Mouse (Mus musculus): Measurements from ENCODE around the gene Txk. TPM values are rescaled to one million over a fixed set of nuclear protein-coding genes. Genes with fewer than 3 reads are reported as not detected.

Gene Txk
- polyA plus RNA-seq, 1 experiment from 2014 or later: not detected

DNA sequence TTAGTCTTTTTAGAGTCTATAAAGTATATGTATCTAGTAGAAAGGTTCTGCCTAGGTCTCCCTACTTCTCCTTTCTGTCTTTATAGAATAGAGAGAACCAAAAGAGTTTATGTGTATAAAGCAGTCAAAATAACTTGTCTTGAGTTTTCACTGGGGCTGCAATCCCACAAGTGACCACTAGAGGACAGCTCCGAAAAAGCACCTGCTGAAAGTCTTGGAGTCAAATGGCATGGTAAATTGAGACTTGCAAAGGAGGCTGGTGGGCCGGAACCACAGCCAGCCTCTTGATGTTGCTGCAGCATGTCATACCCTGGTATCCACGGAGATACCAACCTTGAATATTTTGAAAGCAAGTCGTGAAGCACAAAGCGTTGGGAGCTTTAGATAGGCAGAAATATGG, 87.3 kb downstream of the Txk start:
- Histone ChIP-seq H3K27me3 (ENCODE audit: control insufficient read depth, insufficient read depth, low read length) (no peaks in the 10 kb centered on the region), H3K27ac (ENCODE audit: low read depth, low read length) (no peak overlapping the region), H3K9ac (ENCODE audit: low read depth, low read length) (no peak overlapping the region), H3K36me3 (ENCODE audit: control insufficient read depth, insufficient read depth, low read length) (no peaks in the 10 kb centered on the region), H3K4me3 (ENCODE audit: low read length) (no peak overlapping the region), H3K4me1 (ENCODE audit: control insufficient read depth, insufficient read depth, low read length) (no peaks in the 10 kb centered on the region), H3K4me2 (replicated peaks; ENCODE audit: low read depth, low read length) (no peak overlapping the region), H3K9me3 (ENCODE audit: control insufficient read depth, low read length) (no peaks in the 10 kb centered on the region)
- peak; percentile 72; the same call in 1 of the 2 replicates for ATAC-seq (ENCODE audit: low FRiP score, low TSS enrichment)
- WGBS: 23% methylated on average over 5 of the region's 5 CpGs

GRCm38 (mm10) chr5:72664854-72665253, 87.7 kb downstream of the Txk start:
- 55% methylated on average over 3 of the region's 3 CpGs for WGBS

GRCm38 (mm10) chr5:72664126-72664525, 88.5 kb downstream of the Txk start:
- ATAC-seq (ENCODE audit: low FRiP score, low TSS enrichment): no peak
- H3K36me3 ChIP-seq (ENCODE audit: control insufficient read depth, insufficient read depth, low read length): no peaks in the 10 kb centered on the region
- H3K27ac ChIP-seq (ENCODE audit: low read depth, low read length): no peak overlapping the region

More at GRCm38 (mm10) chr5:72664854-72665253, 87.7 kb downstream of the Txk start:
- H3K4me2 ChIP-seq (replicated peaks; ENCODE audit: low read depth, low read length): no peak overlapping the region
- H3K4me3 ChIP-seq (ENCODE audit: low read length): no peak overlapping the region
- no peaks in the 10 kb centered on the region for H3K4me1 ChIP-seq (ENCODE audit: control insufficient read depth, insufficient read depth, low read length)
- H3K9ac ChIP-seq (ENCODE audit: low read depth, low read length): no peak overlapping the region
- H3K9me3 ChIP-seq (ENCODE audit: control insufficient read depth, low read length): no peaks in the 10 kb centered on the region
- no peaks in the 10 kb centered on the region for H3K36me3 ChIP-seq (ENCODE audit: control insufficient read depth, insufficient read depth, low read length)
- no peak overlapping the region for H3K27ac ChIP-seq (ENCODE audit: low read depth, low read length)
- no peaks in the 10 kb centered on the region for H3K27me3 ChIP-seq (ENCODE audit: control insufficient read depth, insufficient read depth, low read length)
- ATAC-seq (ENCODE audit: low FRiP score, low TSS enrichment): no peak

DNA sequence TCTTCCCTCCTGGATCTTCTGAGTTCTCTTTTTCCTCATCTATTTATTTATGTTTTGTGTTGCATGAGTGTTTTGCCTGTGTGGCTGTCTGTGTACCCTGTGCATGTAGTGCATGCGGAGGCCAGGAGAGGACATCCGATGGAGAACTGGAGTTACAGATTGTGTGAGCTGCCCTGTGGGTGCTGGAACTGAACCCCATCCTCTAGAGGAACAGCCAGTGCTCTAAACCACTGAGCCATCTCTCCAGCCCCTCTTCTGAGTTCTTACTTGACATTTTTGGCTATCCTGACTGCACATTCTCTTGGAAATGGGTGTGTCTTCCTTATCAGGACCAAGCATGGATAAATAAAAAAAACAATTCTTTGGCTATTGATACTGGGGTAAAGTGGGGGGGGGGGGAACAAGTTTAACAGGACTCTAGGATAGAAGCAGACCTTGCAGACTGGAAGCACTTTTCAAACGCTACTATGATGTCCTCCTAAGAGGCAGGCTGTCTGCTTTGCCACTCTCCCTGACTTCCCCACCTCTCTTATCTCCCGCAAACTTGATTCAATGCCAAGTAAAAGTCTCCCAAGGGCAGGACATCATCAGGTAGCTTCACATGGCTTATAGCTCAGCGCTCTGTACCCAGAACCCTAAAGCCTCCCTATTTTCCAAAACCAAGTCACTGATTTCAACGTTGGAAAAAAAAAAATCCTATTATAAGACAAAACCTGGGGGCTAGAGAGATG, 91.4 kb downstream of the Txk start:
- Histone ChIP-seq H3K4me2 (replicated peaks; ENCODE audit: low read depth, low read length) (no peak overlapping the region), H3K4me1 (ENCODE audit: control insufficient read depth, insufficient read depth, low read length) (0 out of 2 replicates have a peak, but pooled peaks cover 2% of the 10 kb centered on the region), H3K4me3 (ENCODE audit: low read length) (no peak overlapping the region), H3K36me3 (ENCODE audit: control insufficient read depth, insufficient read depth, low read length) (no peaks in the 10 kb centered on the region), H3K27me3 (ENCODE audit: control insufficient read depth, insufficient read depth, low read length) (no peaks in the 10 kb centered on the region), H3K9ac (ENCODE audit: low read depth, low read length) (no peak overlapping the region), H3K27ac (ENCODE audit: low read depth, low read length) (no peak overlapping the region), H3K9me3 (ENCODE audit: control insufficient read depth, low read length) (no peaks in the 10 kb centered on the region)
- no peak for ATAC-seq (ENCODE audit: low FRiP score, low TSS enrichment)
- 90% methylated on average over 6 of the region's 6 CpGs for WGBS

More at GRCm38 (mm10) chr5:72664126-72664525, 88.5 kb downstream of the Txk start:
- no peak overlapping the region for H3K4me2 ChIP-seq (replicated peaks; ENCODE audit: low read depth, low read length)
- no peaks in the 10 kb centered on the region for H3K4me1 ChIP-seq (ENCODE audit: control insufficient read depth, insufficient read depth, low read length)
- no peak overlapping the region for H3K4me3 ChIP-seq (ENCODE audit: low read length)
- H3K9me3 ChIP-seq (ENCODE audit: control insufficient read depth, low read length): no peaks in the 10 kb centered on the region
- no peaks in the 10 kb centered on the region for H3K27me3 ChIP-seq (ENCODE audit: control insufficient read depth, insufficient read depth, low read length)
- 81% methylated on average over 5 of the region's 5 CpGs for WGBS
- no peak overlapping the region for H3K9ac ChIP-seq (ENCODE audit: low read depth, low read length)

DNA sequence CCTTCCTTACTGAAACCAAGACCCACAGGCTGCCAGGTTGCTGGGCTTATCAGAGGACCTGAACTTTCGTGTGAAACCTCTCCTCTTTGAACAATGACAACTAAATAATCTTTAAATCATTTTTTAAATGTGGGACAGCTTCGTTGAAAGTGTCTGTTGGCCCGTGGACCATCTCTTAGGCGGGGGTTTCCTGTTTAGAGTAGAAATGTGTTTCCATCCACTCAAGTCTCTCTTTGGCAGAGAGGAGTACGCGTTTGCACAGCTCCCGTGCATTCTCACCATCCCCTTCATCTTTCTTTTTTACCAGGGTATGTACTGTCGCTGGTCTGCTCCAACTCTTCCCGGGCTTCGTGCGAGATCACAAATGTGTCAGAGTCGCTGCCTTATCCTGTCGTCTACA, 94.2 kb downstream of the Txk start:
- Histone ChIP-seq H3K4me3 (ENCODE audit: low read length) (no peak overlapping the region), H3K4me1 (ENCODE audit: control insufficient read depth, insufficient read depth, low read length) (0 out of 2 replicates have a peak, but pooled peaks cover 4% of the 10 kb centered on the region), H3K27ac (ENCODE audit: low read depth, low read length) (no peak overlapping the region), H3K4me2 (replicated peaks; ENCODE audit: low read depth, low read length) (no peak overlapping the region), H3K27me3 (ENCODE audit: control insufficient read depth, insufficient read depth, low read length) (no peaks in the 10 kb centered on the region), H3K9ac (ENCODE audit: low read depth, low read length) (no peak overlapping the region), H3K36me3 (ENCODE audit: control insufficient read depth, insufficient read depth, low read length) (no peaks in the 10 kb centered on the region), H3K9me3 (ENCODE audit: control insufficient read depth, low read length) (no peaks in the 10 kb centered on the region)
- ATAC-seq (ENCODE audit: low FRiP score, low TSS enrichment): no peak
- 82% methylated on average over 13 of the region's 13 CpGs for WGBS

GRCm38 (mm10) chr5:72656270-72656791, 96.2 kb downstream of the Txk start:
- peak; percentile 39 for ATAC-seq (ENCODE audit: low FRiP score, low TSS enrichment)
- WGBS: 7% methylated on average over 7 of the region's 7 CpGs
- H3K36me3 ChIP-seq (ENCODE audit: control insufficient read depth, insufficient read depth, low read length): no peaks in the 10 kb centered on the region
- H3K4me2 ChIP-seq (replicated peaks; ENCODE audit: low read depth, low read length): no peak overlapping the region; the same call in 1 of the 2 replicates
- H3K27ac ChIP-seq (ENCODE audit: low read depth, low read length): 0 out of 2 replicates have a peak overlapping the region, but pooled peaks have one; percentile 19
- H3K27me3 ChIP-seq (ENCODE audit: control insufficient read depth, insufficient read depth, low read length): no peaks in the 10 kb centered on the region
- H3K9ac ChIP-seq (ENCODE audit: low read depth, low read length): no peak overlapping the region
- no peak overlapping the region for H3K4me3 ChIP-seq (ENCODE audit: low read length)
- H3K9me3 ChIP-seq (ENCODE audit: control insufficient read depth, low read length): no peaks in the 10 kb centered on the region
- H3K4me1 ChIP-seq (ENCODE audit: control insufficient read depth, insufficient read depth, low read length): 0 out of 2 replicates have a peak, but pooled peaks cover 4% of the 10 kb centered on the region

GRCm38 (mm10) chr5:72653068-72653674, 99.4 kb downstream of the Txk start:
- H3K36me3 ChIP-seq (ENCODE audit: control insufficient read depth, insufficient read depth, low read length): no peaks in the 10 kb centered on the region
- H3K9ac ChIP-seq (ENCODE audit: low read depth, low read length): no peak overlapping the region
- 0 out of 2 replicates have a peak, but pooled peaks cover 4% of the 10 kb centered on the region for H3K27me3 ChIP-seq (ENCODE audit: control insufficient read depth, insufficient read depth, low read length)
- 47% methylated on average over 10 of the region's 10 CpGs for WGBS
- no peaks in the 10 kb centered on the region for H3K9me3 ChIP-seq (ENCODE audit: control insufficient read depth, low read length)
- peaks cover 6% of the 10 kb centered on the region; the same call in 1 of the 2 replicates for H3K4me1 ChIP-seq (ENCODE audit: control insufficient read depth, insufficient read depth, low read length)
- H3K4me3 ChIP-seq (ENCODE audit: low read length): no peak overlapping the region
- H3K27ac ChIP-seq (ENCODE audit: low read depth, low read length): no peak overlapping the region
- H3K4me2 ChIP-seq (replicated peaks; ENCODE audit: low read depth, low read length): no peak overlapping the region
- ATAC-seq (ENCODE audit: low FRiP score, low TSS enrichment): 0 out of 2 replicates have a peak, but pooled peaks have one; percentile 32

DNA sequence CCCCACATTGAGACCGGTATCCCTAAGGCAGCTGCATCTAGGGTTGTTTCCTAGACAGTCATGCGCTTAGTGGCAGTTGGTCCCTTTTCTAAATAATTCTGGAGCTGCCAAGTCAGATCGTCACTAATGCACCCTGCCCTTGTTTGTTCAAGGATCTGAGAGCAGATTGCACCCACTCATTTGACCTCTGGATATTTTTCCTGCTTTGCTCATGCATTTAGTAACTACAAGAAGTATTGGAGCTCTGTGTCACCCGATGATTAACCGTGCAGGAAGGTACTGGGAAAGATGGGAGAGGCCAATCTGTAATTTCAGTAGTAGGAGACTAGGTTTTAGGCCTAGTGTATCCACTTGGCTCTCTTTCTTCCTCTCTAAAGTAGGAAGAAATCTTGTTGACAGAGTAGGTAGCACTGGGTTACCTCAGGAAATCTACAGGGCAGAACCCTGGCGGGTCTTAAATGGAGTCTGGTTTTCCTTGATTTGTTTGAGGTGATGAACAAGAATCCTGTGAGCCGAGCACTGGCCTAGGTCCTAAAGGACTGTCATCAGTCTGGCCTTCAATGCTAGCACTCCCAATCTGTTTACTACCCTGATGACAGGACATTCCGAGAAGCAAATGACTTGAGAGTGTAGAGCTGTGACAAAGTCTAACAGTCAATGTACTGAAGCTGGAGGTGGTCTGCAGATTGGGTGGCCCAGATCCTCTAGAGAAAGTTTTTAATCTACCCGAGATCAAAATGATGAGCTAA, 103.4 kb downstream of the Txk start:
- Histone ChIP-seq H3K4me2 (replicated peaks; ENCODE audit: low read depth, low read length) (no peak overlapping the region), H3K27me3 (ENCODE audit: control insufficient read depth, insufficient read depth, low read length) (0 out of 2 replicates have a peak, but pooled peaks cover 5% of the 10 kb centered on the region), H3K9me3 (ENCODE audit: control insufficient read depth, low read length) (no peaks in the 10 kb centered on the region), H3K27ac (ENCODE audit: low read depth, low read length) (no peak overlapping the region), H3K4me1 (ENCODE audit: control insufficient read depth, insufficient read depth, low read length) (peaks cover 5% of the 10 kb centered on the region; the same call in 1 of the 2 replicates), H3K9ac (ENCODE audit: low read depth, low read length) (no peak overlapping the region), H3K36me3 (ENCODE audit: control insufficient read depth, insufficient read depth, low read length) (no peaks in the 10 kb centered on the region), H3K4me3 (ENCODE audit: low read length) (no peak overlapping the region)
- ATAC-seq (ENCODE audit: low FRiP score, low TSS enrichment): no peak
- 60% methylated on average over 9 of the region's 9 CpGs for WGBS

Data from kidney, embryonic 14.5 days (tissue).